Mouse (Mus musculus) forebrain, postnatal 0 days (tissue): ENCODE measurements at regions not wholly inside any gene's neighbourhood (a gene's known extent, or its start where the extent isn't known, plus 50 kb on each side); places are given as distances from the start of the nearest gene placed in this dataset.

Experiments used
- ATAC-seq: fragments of 200-750 bp; cut with Nextera tagmentation; 2 replicates; pipeline ENCODE4 v1.8.0; 2017; ENCODE audit warnings: mild to moderate bottlenecking, moderate library complexity
- DNase-seq: peaks from one replicate; pipeline ENCODE4 v3.0.0-alpha.2; 2015
- H3K27ac ChIP-seq: fragments of 300-500 bp; sonication (generic); 2 replicates; pipeline ENCODE4 v1.5.1; 2014; ENCODE audit warnings: low read depth, mild to moderate bottlenecking, antibody characterized with exemption, low read length, moderate library complexity, mixed read lengths
- H3K27me3 ChIP-seq: fragments of 300-500 bp; sonication (generic); 2 replicates; pipeline ENCODE4 v1.6.1; 2014; ENCODE audit warnings: mild to moderate bottlenecking, low read length, mixed read lengths; ENCODE audit not compliant: insufficient read depth
- H3K36me3 ChIP-seq: fragments of 300-500 bp; sonication (generic); 2 replicates; pipeline ENCODE4 v1.6.1; 2014; ENCODE audit warnings: mild to moderate bottlenecking, moderate library complexity; ENCODE audit not compliant: insufficient read depth
- H3K4me1 ChIP-seq: fragments of 300-500 bp; sonication (generic); 2 replicates; pipeline ENCODE4 v1.6.1; 2014; ENCODE audit warnings: antibody characterized with exemption; ENCODE audit not compliant: insufficient read depth
- H3K4me2 ChIP-seq: fragments of 300-500 bp; sonication (generic); 2 replicates; pipeline ENCODE4 v1.6.1; 2014; ENCODE audit warnings: low read depth, mild to moderate bottlenecking, moderate library complexity
- H3K4me3 ChIP-seq: fragments of 300-500 bp; sonication (generic); 2 replicates; pipeline ENCODE4 v1.5.1; 2014; ENCODE audit warnings: low read depth, low read length, mixed read lengths
- H3K9ac ChIP-seq: fragments of 300-500 bp; sonication (generic); 2 replicates; pipeline ENCODE4 v1.6.1; 2014; ENCODE audit warnings: mild to moderate bottlenecking
- H3K9me3 ChIP-seq: fragments of 300-500 bp; sonication (generic); 2 replicates; pipeline ENCODE4 v1.6.1; 2016; ENCODE audit warnings: low read length
- CTCF ChIP-seq: sonication (generic); IDR thresholded peaks from 2 replicates; pipeline ENCODE4 v1.5.1; 2016; ENCODE audit warnings: antibody characterized with exemption, control low read depth, low read depth
- WGBS: fragments of 180-500 bp; shearing (Covaris S2); extraction: QIAGEN DNeasy Blood & Tissue Kit; methylation state at CpG from one replicate; pipeline ENCODE4 v1.1.7; 2014; 5-methylcytosine and 5-hydroxymethylcytosine counted together

DNA sequence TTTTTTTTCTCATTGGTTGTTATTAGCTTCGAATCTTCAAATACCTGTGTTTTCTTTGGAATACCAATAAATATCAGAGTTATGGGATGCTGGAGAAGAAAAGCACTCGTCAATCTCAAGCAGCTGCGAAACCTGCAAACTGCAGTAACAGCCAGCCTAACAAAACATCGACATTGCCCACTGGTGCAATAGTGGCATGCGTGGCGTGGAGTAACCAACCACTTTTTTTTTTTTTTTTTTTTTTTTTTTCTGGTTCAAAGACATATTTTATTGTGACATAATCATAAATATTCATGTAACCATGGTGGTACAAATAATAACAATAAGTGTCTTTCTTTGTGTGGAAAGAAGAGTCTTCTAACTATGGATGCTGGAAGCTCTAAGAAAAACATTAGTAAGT, 85.3 kb upstream of the Ctnnd2 start:
- Histone ChIP-seq H3K4me3 (no peak overlapping the region), H3K4me1 (no peaks in the 10 kb centered on the region), H3K9me3 (no peaks in the 10 kb centered on the region), H3K4me2 (no peak overlapping the region), H3K27me3 (no peaks in the 10 kb centered on the region), H3K36me3 (no peaks in the 10 kb centered on the region), H3K27ac (no peak overlapping the region), H3K9ac (no peak overlapping the region)
- ATAC-seq = no peak
- 95% methylated on average over 6 of the region's 6 CpGs for WGBS
- DNase-seq = no peak
- TF ChIP-seq CTCF = no peak

DNA sequence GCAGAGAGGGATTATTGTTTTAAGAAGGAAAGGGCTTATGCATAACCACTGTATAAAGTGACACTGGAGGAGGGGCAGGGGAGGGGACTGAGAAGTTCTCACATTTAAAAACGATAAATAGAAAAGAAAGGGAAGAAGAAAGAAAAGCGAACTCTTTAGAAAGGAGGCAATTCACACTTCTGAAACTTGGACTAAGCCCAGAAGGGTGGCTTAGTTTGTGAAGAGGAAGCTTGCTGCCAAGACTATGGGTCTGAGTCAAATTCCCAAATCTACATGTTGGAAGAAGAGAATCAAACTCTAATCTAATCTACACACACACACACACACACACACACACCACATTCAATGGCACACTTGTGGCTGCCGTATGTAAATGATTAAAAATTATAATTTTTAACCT, 50.3 kb upstream of the Ctnnd2 start:
- Histone ChIP-seq H3K4me2 (no peak overlapping the region), H3K36me3 (no peaks in the 10 kb centered on the region), H3K9me3 (no peaks in the 10 kb centered on the region), H3K9ac (no peak overlapping the region), H3K4me3 (no peak overlapping the region), H3K4me1 (no peaks in the 10 kb centered on the region), H3K27me3 (no peaks in the 10 kb centered on the region), H3K27ac (no peak overlapping the region)
- TF ChIP-seq CTCF = no peak
- WGBS = 32% methylated on average over 3 of the region's 3 CpGs
- DNase-seq (peak; percentile 19), ATAC-seq (no peak)
